Mouse (Mus musculus) small intestine, adult 2 months (tissue): ENCODE data around the gene Gcc2. TPM values are rescaled to one million over a fixed set of nuclear protein-coding genes. Genes with fewer than 3 reads are reported as not detected.
"Not testable (repeated sequence)": the region's sequence is repeated elsewhere in the genome, so short reads cannot be mapped to it uniquely, and the experiment has no call there.

Source experiments
- H3K27ac ChIP-seq: fragments of 200-500 bp; 2 replicates; pipeline ENCODE4 v1.5.1; 2012; ENCODE audit warnings: low read depth, low read length, control low read depth, inconsistent platforms; ENCODE audit not compliant: insufficient read depth
- H3K27me3 ChIP-seq: fragments of 200-500 bp; 2 replicates; pipeline ENCODE4 v1.6.1; 2012; ENCODE audit warnings: mild to moderate bottlenecking, moderate library complexity, low read length, inconsistent platforms; ENCODE audit not compliant: control insufficient read depth, insufficient read depth
- H3K36me3 ChIP-seq: fragments of 200-500 bp; 2 replicates; pipeline ENCODE4 v1.6.1; 2012; ENCODE audit warnings: mild to moderate bottlenecking, low read length, control low read depth, inconsistent platforms; ENCODE audit not compliant: control insufficient read depth, insufficient read depth
- H3K4me1 ChIP-seq: fragments of 200-500 bp; 2 replicates; pipeline ENCODE4 v1.6.1; 2012; ENCODE audit warnings: low read length, inconsistent platforms, mixed read lengths; ENCODE audit not compliant: control insufficient read depth, insufficient read depth, insufficient read length
- H3K4me3 ChIP-seq: fragments of 200-500 bp; 2 replicates; pipeline ENCODE4 v1.5.1; 2012; ENCODE audit warnings: low read depth, mild to moderate bottlenecking, control low read depth, inconsistent platforms, low read length, moderate library complexity
- CTCF ChIP-seq: fragments of 200-500 bp; IDR thresholded peaks from 2 replicates; pipeline ENCODE4 v1.5.1; 2012; ENCODE audit warnings: low read depth, mild to moderate bottlenecking, control low read depth, inconsistent platforms, low read length, moderate library complexity, mixed read lengths; ENCODE audit not compliant: insufficient replicate concordance, insufficient read length; ENCODE audit errors: extremely low read depth
- POLR2A ChIP-seq: fragments of 200-500 bp; IDR thresholded peaks from 2 replicates; pipeline ENCODE4 v1.6.1; 2012; ENCODE audit warnings: low read depth, mild to moderate bottlenecking, control low read depth, inconsistent platforms, low read length, moderate library complexity
- WGBS: fragments of 180-500 bp; shearing (Covaris S2); methylation state at CpG from one replicate; pipeline ENCODE4 v1.1.7; 2018; 5-methylcytosine and 5-hydroxymethylcytosine counted together
- polyA plus RNA-seq: library from polyadenylated mRNA; depleted of rRNA; stranded (reverse); fragments of >200 nt; gene quantifications from 2 replicates; pipeline ENCODE4 v1.2.3, GENCODE M21; 2012

Gene Gcc2
- polyA plus RNA-seq, 1 experiment: 6.2 TPM

DNA sequence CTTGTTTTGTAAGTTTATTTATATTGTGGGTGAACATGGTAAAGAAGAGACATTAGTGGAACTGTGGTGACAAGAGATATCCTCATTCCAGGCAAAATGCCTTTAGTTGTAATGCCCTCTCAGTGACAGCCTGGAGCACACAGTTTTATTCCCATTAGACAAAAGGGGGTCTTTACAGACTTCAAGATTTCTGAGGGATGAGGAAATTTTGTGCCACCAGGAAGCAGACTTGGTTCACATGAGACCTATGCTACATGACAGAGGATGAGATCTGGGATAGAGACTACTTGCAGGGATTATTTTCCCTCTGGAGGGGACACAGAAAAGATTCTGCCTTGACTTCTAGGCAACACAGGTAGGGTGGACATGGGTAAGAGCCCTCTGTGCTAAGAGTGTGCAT lies 40.8 kb upstream of the Gcc2 start:
- H3K27me3 ChIP-seq: no peaks in the 10 kb centered on the region
- TF ChIP-seq POLR2A: no peak
- TF ChIP-seq CTCF: no peak
- no peaks in the 10 kb centered on the region for H3K36me3 ChIP-seq
- H3K4me1 ChIP-seq: no peaks in the 10 kb centered on the region
- no peak overlapping the region for H3K4me3 ChIP-seq
- H3K27ac ChIP-seq: no peak overlapping the region

DNA sequence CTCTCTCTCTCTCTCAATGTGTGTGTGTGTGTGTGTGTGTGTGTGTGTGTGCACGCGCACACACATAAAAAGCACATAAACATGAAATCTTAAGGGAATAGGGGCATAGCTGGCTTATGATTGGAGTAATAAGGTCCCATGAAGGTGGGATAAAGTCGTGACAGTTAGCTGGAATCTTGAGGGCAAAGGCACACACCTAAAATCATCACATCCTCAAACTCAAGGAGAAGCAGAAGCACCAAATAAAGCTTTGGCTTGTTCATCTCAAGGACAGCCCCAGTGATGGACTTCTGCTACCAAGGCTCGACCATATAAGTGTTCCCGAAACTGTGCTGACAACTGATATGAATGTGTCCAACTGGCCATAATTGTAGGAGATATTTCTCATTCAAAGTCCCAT lies 40.4 kb upstream of the Gcc2 start:
- WGBS: 72% methylated on average over 5 of the region's 5 CpGs
- H3K4me3 ChIP-seq: no peak overlapping the region
- no peaks in the 10 kb centered on the region for H3K27me3 ChIP-seq
- TF ChIP-seq POLR2A (no peak), CTCF (no peak)
- H3K27ac ChIP-seq: no peak overlapping the region
- H3K4me1 ChIP-seq: no peaks in the 10 kb centered on the region
- no peaks in the 10 kb centered on the region for H3K36me3 ChIP-seq

DNA sequence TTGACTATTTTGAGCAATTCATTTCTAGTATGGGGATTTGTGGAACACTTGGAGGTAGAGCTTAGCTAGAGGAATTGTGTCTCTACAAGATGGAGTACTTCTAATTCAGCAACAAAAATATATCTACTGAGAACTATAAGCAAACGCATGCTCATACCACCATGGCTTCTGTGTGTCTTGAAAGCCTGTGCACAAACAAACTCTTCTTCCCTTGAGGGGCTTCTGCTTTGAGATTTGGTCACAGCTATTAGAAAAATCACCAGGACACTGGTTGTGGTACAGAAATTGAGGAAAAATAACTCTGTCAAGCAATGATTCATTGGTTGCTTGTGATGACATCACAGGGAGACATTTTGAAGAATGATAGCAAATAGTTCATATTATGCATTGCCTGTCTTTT lies 39.9 kb upstream of the Gcc2 start:
- 88% methylated on average over 1 of the region's 1 CpGs for WGBS
- Histone ChIP-seq H3K4me1 (no peaks in the 10 kb centered on the region), H3K4me3 (no peak overlapping the region), H3K27me3 (no peaks in the 10 kb centered on the region), H3K27ac (no peak overlapping the region), H3K36me3 (no peaks in the 10 kb centered on the region)
- TF ChIP-seq POLR2A (no peak), CTCF (no peak)

DNA sequence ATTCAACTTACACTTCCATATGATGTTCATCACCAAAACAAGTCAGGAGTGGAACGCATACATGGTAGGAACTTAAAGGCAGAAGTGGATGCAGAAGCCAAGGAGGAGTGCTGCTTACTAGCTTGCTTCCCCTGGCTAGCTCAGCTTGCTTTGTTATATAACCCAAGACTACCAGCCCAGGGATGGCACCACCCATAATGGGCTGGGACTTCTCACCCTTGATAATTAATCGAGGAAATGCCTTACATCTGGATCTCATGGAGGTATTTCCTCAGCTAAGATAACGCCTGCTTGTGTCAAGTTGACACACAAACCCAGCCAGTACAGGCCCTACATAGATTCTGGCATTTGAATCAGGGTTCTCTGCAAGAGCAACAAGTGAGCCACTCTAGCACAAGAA lies 37.9 kb upstream of the Gcc2 start:
- Histone ChIP-seq H3K27ac (no peak overlapping the region), H3K4me1 (no peaks in the 10 kb centered on the region), H3K4me3 (no peak overlapping the region), H3K27me3 (no peaks in the 10 kb centered on the region), H3K36me3 (no peaks in the 10 kb centered on the region)
- 78% methylated on average over 3 of the region's 3 CpGs for WGBS
- TF ChIP-seq CTCF: no peak
- no peak for TF ChIP-seq POLR2A

DNA sequence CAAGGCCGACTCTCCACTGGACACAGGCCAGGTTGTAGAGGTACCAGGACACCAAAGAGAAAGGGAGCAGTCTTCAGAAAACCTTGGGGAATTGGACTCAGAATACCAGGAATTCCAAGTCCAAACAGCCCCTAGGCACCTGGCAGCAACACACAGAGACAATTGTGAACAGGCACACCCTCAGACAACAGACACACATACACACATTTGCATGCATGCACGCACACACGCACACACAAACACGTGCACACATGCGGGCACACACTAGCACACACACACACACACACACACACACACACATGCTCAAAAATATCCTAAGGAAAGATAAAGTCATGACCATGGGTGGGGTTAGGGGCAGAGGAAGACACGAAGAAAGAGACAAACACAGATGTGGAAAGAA lies 34.6 kb upstream of the Gcc2 start:
- H3K4me1 ChIP-seq: no peaks in the 10 kb centered on the region
- H3K27me3 ChIP-seq: no peaks in the 10 kb centered on the region
- H3K4me3 ChIP-seq: no peak overlapping the region
- WGBS: 77% methylated on average over 6 of the region's 6 CpGs
- TF ChIP-seq CTCF (no peak), POLR2A (no peak)
- H3K36me3 ChIP-seq: no peaks in the 10 kb centered on the region
- no peak overlapping the region for H3K27ac ChIP-seq

DNA sequence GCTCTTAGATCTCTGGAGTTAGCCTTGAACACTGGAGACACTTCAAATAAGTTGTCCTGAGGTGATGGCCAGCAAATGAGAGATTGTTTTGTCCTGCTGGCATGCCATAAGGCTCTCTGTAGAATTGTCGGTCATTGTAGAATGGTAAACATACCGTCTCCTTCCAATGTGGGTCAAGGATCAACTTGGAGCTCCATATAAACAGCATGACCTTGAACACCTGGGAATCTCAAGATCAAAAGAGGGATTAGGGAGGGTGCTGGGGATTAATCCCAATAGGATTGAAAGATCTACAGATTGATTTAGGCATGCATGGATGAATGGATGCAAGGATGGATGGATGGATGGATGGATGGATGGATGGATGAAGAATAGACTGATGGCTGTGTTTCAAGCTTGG lies 33.7 kb upstream of the Gcc2 start:
- H3K4me3 ChIP-seq, H3K27ac ChIP-seq, H3K36me3 ChIP-seq, H3K27me3 ChIP-seq, H3K4me1 ChIP-seq: not testable (repeated sequence)
- WGBS: 89% methylated on average over 2 of the region's 2 CpGs

DNA sequence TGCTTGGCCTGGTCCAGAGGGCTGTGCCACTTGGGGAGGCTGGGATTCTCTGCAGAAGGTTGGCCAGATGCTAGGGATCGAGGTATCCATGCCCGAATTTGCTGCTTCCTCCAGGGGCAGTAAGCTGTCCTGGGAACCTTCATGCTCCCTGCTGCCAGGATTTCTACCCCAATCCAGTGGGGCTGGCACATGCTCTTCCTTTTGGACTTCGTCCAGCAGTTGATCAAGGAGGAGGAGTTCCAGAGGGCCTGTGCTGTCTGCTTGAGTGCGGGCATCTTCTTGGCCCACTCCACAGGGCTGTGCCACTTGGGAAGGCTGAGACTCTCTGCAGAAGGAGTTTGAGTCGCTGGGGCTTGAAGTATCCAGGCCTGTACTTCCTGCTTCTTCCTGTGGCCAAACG lies 32.1 kb upstream of the Gcc2 start:
- H3K4me3 ChIP-seq, H3K27ac ChIP-seq, H3K27me3 ChIP-seq, H3K4me1 ChIP-seq, H3K36me3 ChIP-seq: not testable (repeated sequence)
- 78% methylated on average over 4 of the region's 6 CpGs for WGBS

DNA sequence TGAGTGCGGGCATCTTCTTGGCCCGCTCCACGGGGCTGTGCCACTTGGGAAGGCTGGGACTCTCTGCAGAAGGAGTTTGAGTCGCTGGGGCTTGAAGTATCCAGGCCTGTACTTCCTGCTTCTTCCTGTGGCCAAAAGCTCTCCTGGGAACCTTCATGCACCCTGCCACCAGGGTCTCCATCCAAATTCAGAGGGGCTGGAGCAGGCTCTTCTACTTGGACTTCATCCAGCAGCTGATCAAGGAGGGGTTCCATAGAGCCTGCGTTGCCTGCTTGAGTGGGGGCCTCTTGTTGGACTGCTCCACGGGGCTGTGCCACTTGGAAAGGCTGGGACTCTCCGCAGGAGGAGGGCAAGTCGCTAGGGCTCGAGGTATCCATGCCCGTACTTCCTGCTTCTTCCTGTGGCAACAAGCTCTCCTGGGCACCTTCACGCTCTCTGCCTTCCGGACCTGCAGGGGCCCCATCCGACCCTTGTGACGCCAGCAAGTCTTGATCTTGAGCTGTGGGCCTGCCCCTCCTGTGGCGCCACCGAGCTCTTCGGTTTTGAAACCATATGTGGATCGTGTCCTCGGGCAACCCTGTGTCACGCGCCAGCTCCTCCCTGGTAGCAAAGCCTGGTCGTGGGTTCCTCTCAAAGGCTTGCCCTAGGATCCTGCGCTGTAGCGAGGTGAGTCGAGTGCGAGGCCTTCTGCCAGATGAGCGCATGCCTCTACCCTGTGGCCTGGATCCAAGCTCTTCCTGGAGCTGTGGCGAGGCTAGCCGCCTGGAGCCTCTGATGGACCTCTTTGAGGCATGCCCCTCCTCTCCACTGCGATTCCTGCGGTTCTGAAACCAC lies 31.1 kb upstream of the Gcc2 start:
- not testable (repeated sequence) for H3K36me3 ChIP-seq, H3K27me3 ChIP-seq, H3K4me3 ChIP-seq, H3K27ac ChIP-seq, H3K4me1 ChIP-seq
- TF ChIP-seq POLR2A: 0 out of 2 replicates have a peak, but pooled peaks have one; percentile 0
- WGBS: 85% methylated on average over 31 of the region's 31 CpGs

DNA sequence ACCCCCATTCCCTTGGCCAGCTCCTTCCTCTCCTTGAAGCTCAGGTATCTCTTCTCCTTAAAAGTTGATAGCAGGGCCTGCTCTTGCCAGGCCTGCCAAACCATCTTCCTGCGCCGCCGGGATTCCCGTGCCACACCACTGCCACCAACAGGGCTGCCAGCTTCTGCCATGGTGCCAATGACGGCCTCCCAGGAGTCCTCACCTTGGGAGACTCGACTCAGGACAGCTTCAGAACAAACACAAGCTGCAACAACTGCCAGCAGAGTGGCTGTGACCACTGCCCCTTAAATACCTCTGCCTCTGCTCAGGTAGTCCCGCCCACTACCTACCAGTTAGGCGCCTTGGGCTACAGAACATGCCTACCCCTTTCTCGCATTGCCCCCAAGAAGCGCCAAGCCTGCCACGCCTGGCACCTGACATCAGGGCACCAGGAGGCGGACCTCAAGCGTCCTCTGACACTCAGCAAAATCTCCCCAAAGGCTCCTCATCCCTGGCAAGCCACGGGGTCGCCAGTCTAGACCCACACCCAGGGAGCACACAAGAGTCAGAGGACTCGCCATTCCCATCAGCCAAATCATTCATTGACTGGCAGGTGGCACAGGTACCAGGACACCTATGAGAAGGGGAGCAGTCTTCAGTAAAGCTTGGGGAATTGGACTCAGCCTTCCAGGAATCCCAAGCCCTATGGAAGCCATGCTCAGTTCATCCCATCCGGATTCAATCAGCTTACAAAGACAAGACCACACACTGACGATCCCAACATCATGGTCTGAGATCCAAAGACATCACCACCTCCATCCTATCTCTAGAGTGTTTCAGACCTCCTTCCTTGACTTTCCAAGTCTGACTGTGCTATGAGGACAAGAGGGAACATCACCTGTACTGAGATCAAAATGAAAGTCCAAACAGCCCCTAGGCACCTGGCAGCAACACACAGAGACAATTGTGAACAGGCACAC lies 30.2 kb upstream of the Gcc2 start, which contains the start of gene AW822073:
Gene AW822073, minus strand, starts transcription at position 104 of the 959 bp plus-strand sequence.
- not testable (repeated sequence) for H3K4me3 ChIP-seq, H3K4me1 ChIP-seq, H3K36me3 ChIP-seq, H3K27me3 ChIP-seq, H3K27ac ChIP-seq
- 82% methylated on average over 18 of the region's 18 CpGs for WGBS

DNA sequence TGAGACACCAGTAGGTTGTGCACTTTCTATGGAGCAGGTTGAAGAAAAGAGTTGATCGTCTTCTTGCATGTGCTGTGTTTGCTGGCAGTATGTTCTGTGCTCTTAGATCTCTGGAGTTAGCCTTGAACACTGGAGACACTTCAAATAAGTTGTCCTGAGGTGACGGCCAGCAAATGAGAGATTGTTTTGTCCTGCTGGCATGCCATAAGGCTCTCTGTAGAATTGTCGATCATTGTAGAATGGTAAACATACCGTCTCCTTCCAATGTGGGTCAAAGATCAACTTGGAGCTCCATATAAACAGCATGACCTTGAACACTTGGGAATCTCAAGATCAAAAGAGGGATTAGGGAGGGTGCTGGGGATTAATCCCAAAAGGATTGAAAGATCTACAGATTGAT lies 28.9 kb upstream of the Gcc2 start:
- not testable (repeated sequence) for H3K36me3 ChIP-seq, H3K4me1 ChIP-seq, H3K4me3 ChIP-seq, H3K27me3 ChIP-seq, H3K27ac ChIP-seq
- WGBS: 74% methylated on average over 4 of the region's 4 CpGs
